Mouse (Mus musculus) hindbrain, embryonic 15.5 days (tissue): ENCODE measurements around the gene Olfr1278. TPM values are rescaled to one million over a fixed set of nuclear protein-coding genes. Genes with fewer than 3 reads are reported as not detected.
"Not testable (repeated sequence)": the region's sequence is repeated elsewhere in the genome, so short reads cannot be mapped to it uniquely, and the experiment has no call there.

ENCODE experiments used
- ATAC-seq: fragments of 200-750 bp; cut with Nextera tagmentation; 2 replicates; pipeline ENCODE4 v1.8.0; 2017; ENCODE audit warnings: low read depth, moderate number of reproducible peaks, moderate TSS enrichment; ENCODE audit not compliant: low FRiP score
- H3K27ac ChIP-seq: fragments of 300-500 bp; sonication (generic); replicated peaks from 2 replicates; pipeline ENCODE4 v1.5.1; 2015; ENCODE audit warnings: mild to moderate bottlenecking, inconsistent platforms
- H3K27me3 ChIP-seq: fragments of 300-500 bp; sonication (generic); 2 replicates; pipeline ENCODE4 v1.6.1; 2015; ENCODE audit warnings: control low read depth, inconsistent platforms
- H3K36me3 ChIP-seq: fragments of 300-500 bp; sonication (generic); 2 replicates; pipeline ENCODE4 v1.6.1; 2015; ENCODE audit warnings: control low read depth, inconsistent platforms
- H3K4me1 ChIP-seq: fragments of 300-500 bp; sonication (generic); replicated peaks from 2 replicates; pipeline ENCODE4 v1.6.1; 2015; ENCODE audit warnings: control low read depth, inconsistent platforms
- H3K4me2 ChIP-seq: fragments of 300-500 bp; sonication (generic); 2 replicates; pipeline ENCODE4 v1.6.1; 2015; ENCODE audit warnings: moderate library complexity, mild to moderate bottlenecking, inconsistent platforms
- H3K4me3 ChIP-seq: fragments of 300-500 bp; sonication (generic); 2 replicates; pipeline ENCODE4 v1.5.1; 2015; ENCODE audit warnings: mild to moderate bottlenecking, inconsistent platforms
- H3K9ac ChIP-seq: fragments of 300-500 bp; sonication (generic); 2 replicates; pipeline ENCODE4 v1.6.1; 2015; ENCODE audit warnings: inconsistent platforms
- H3K9me3 ChIP-seq: fragments of 300-500 bp; sonication (generic); 2 replicates; pipeline ENCODE4 v1.6.1; 2016; ENCODE audit warnings: control low read depth, inconsistent platforms
- WGBS: fragments of 180-500 bp; shearing (Covaris S2); methylation state at CpG from one replicate; pipeline ENCODE4 v1.1.7; 2015; 5-methylcytosine and 5-hydroxymethylcytosine counted together
- polyA plus RNA-seq: library from polyadenylated mRNA; unstranded; fragments of >200 nt; fragmentation: Nextera tagmentation; extraction: Ambion mirVana; gene quantifications from 2 replicates; pipeline ENCODE4 v1.2.1, GENCODE M21; 2015

The Olfr1278 gene
- polyA plus RNA-seq, result not detected in 2 replicates

DNA sequence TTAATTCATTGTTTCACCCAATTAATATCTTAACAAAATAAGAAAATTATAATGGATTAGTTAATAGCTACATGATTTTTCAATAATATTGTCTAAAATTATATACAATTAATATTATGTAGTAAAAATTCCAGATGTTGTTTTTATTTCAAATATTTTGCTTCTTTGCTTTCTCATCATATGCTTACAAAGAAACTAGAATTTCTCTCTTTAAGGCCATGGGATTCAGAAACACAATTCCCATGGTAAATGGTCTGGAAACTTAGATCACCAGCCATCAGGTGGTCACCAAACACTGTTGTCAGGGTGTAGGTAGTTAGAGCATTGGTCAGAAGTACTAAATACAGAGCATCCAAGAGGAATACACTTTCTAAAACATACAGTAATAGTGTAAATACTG, at the start of gene Olfr1278:
Gene Olfr1278, plus strand, starts transcription at position 301 of the 400 bp plus-strand sequence.
- H3K27ac ChIP-seq, result no peak within 1 kb of the TSS
- H3K9me3 ChIP-seq, result no peaks in the 10 kb centered on the region
- no peaks in the 10 kb centered on the region for H3K27me3 ChIP-seq
- no peak within 1 kb of the TSS for H3K9ac ChIP-seq
- no peak for ATAC-seq
- no peak within 1 kb of the TSS for H3K4me2 ChIP-seq
- H3K4me3 ChIP-seq, result no peak within 1 kb of the TSS
- no peaks in the 10 kb centered on the region for H3K4me1 ChIP-seq
- no peaks in the 10 kb centered on the region for H3K36me3 ChIP-seq

GRCm38 (mm10) chr2:111254216-111254615, 35.7 kb upstream of the Olfr1278 start, which contains the start of gene Olfr1276:
Gene Olfr1276, plus strand, starts transcription at chr2:111254516.
- Histone ChIP-seq H3K4me1 (no peaks in the 10 kb centered on the region), H3K27ac (no peak within 1 kb of the TSS), H3K36me3 (no peaks in the 10 kb centered on the region), H3K9me3 (no peaks in the 10 kb centered on the region), H3K9ac (no peak within 1 kb of the TSS), H3K27me3 (no peaks in the 10 kb centered on the region), H3K4me2 (no peak within 1 kb of the TSS), H3K4me3 (no peak within 1 kb of the TSS)
- ATAC-seq, result no peak

DNA sequence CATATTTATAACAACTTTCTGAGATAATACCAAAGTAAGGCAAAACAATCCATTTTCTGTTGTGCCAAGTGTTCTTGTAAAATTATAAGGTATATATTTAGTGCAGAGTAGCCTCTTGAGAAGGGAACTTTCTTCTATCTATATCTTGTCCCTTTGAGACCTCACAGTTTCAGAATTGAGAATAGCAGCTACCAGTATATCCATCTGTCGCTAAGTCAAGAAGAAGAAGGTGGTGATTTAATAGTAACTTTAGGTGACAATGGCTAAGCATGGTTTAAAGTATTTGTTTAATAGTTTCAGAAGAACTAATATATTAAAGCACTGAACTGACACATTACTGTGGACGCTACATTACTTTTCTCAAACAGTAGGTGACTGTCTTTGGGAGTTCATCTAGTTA, 15.9 kb upstream of the Olfr1278 start, which contains the start of gene Olfr1277:
Gene Olfr1277, minus strand, starts transcription at position 101 of the 400 bp plus-strand sequence.
- ATAC-seq, result no peak
- Histone ChIP-seq H3K4me3 (no peak within 1 kb of the TSS), H3K4me1 (no peaks in the 10 kb centered on the region), H3K9me3 (no peaks in the 10 kb centered on the region), H3K27ac (no peak within 1 kb of the TSS), H3K36me3 (no peaks in the 10 kb centered on the region), H3K27me3 (no peaks in the 10 kb centered on the region), H3K4me2 (no peak within 1 kb of the TSS), H3K9ac (no peak within 1 kb of the TSS)
- WGBS, result 88% methylated on average over 2 of the region's 2 CpGs

DNA sequence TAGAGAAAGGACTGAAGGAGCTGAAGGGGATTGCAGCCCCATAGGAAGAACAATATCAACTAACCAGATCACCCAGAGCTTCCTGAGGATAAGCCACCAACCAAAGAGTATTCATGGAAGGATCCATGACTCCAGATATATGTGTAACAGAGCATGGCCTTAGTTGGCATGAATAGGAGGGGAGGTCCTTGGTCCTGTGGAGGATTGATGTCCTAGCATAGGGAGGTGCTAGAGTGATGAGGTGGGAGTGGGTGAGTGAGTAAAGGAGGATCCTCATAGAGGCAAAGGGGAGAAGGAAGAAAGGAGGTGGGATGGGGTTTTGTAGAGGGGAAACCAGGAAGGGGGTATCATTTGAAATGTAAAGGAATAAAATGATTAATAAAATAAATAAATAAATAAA, 8.6 kb downstream of the Olfr1278 start:
- Histone ChIP-seq H3K27me3 (no peaks in the 10 kb centered on the region), H3K4me1 (no peaks in the 10 kb centered on the region), H3K9ac (no peak overlapping the region), H3K27ac (no peak overlapping the region), H3K4me2 (no peak overlapping the region), H3K4me3 (no peak overlapping the region), H3K9me3 (no peaks in the 10 kb centered on the region), H3K36me3 (no peaks in the 10 kb centered on the region)
- no peak for ATAC-seq

GRCm38 (mm10) chr2:111300374-111300773, 10.4 kb downstream of the Olfr1278 start, which contains the start of gene Olfr1279:
Gene Olfr1279, plus strand, starts transcription at chr2:111300635.
- H3K27me3 ChIP-seq, result no peaks in the 10 kb centered on the region
- no peak for ATAC-seq

GRCm38 (mm10) chr2:111313717-111314116, 23.8 kb downstream of the Olfr1278 start, which contains the start of gene Olfr1280:
Gene Olfr1280, plus strand, starts transcription at chr2:111314017.
- no peak within 1 kb of the TSS for H3K4me2 ChIP-seq
- no peak for ATAC-seq
- H3K27me3 ChIP-seq, result no peaks in the 10 kb centered on the region
- no peak within 1 kb of the TSS for H3K4me3 ChIP-seq
- H3K4me1 ChIP-seq, result no peaks in the 10 kb centered on the region
- H3K9ac ChIP-seq, result no peak within 1 kb of the TSS
- H3K27ac ChIP-seq, result no peak within 1 kb of the TSS
- no peaks in the 10 kb centered on the region for H3K9me3 ChIP-seq
- no peaks in the 10 kb centered on the region for H3K36me3 ChIP-seq

More at GRCm38 (mm10) chr2:111300374-111300773, 10.4 kb downstream of the Olfr1278 start, which contains the start of gene Olfr1279:
- Histone ChIP-seq H3K4me3 (no peak within 1 kb of the TSS), H3K27ac (no peak within 1 kb of the TSS), H3K4me2 (no peak within 1 kb of the TSS), H3K9ac (no peak within 1 kb of the TSS), H3K4me1 (no peaks in the 10 kb centered on the region), H3K36me3 (no peaks in the 10 kb centered on the region), H3K9me3 (no peaks in the 10 kb centered on the region)

GRCm38 (mm10) chr2:111326220-111326619, 36.3 kb downstream of the Olfr1278 start, which contains the start of gene Olfr1281:
Gene Olfr1281, plus strand, starts transcription at chr2:111326520.
- no peak for ATAC-seq
- H3K27me3 ChIP-seq, result no peaks in the 10 kb centered on the region
- H3K4me3 ChIP-seq, result no peak within 1 kb of the TSS
- H3K27ac ChIP-seq, result no peak within 1 kb of the TSS
- 83% methylated on average over 2 of the region's 2 CpGs for WGBS
- H3K4me2 ChIP-seq, result no peak within 1 kb of the TSS
- no peak within 1 kb of the TSS for H3K9ac ChIP-seq
- no peaks in the 10 kb centered on the region for H3K36me3 ChIP-seq
- no peaks in the 10 kb centered on the region for H3K9me3 ChIP-seq
- no peaks in the 10 kb centered on the region for H3K4me1 ChIP-seq

DNA sequence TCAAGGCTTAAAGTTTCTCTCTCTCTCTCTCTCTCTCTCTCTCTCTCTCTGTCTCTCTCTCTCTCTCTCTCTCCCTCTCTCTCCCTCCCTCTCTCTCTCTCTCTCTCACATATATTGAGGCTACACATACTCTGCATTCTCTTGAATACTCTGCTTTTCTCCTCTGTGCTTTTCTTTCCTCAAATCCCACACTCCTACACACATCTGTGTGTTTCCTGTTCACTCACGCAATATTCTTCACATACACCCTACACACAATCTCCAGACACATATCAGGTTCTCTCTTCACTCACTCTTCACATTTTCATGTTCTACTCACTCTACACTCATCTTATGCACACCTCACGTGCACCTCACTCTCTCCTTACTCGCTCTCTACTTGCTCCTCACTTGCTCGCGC, 43.8 kb downstream of the Olfr1278 start:
- WGBS, result 93% methylated on average over 5 of the region's 5 CpGs

GRCm38 (mm10) chr2:111335976-111336375, 46.0 kb downstream of the Olfr1278 start, which contains the start of gene Olfr1282:
Gene Olfr1282, minus strand, starts transcription at chr2:111336076.
- H3K9me3 ChIP-seq, result no peaks in the 10 kb centered on the region
- ATAC-seq, result no peak
- WGBS, result 83% methylated on average over 2 of the region's 2 CpGs
- H3K36me3 ChIP-seq, result no peaks in the 10 kb centered on the region
- H3K4me3 ChIP-seq, result no peak within 1 kb of the TSS
- no peak within 1 kb of the TSS for H3K9ac ChIP-seq
- no peak within 1 kb of the TSS for H3K27ac ChIP-seq
- no peak within 1 kb of the TSS for H3K4me2 ChIP-seq
- no peaks in the 10 kb centered on the region for H3K4me1 ChIP-seq
- no peaks in the 10 kb centered on the region for H3K27me3 ChIP-seq

More for the DNA sequence above, 43.8 kb downstream of the Olfr1278 start:
- H3K27ac ChIP-seq, H3K9me3 ChIP-seq, H3K9ac ChIP-seq, ATAC-seq, H3K4me3 ChIP-seq, H3K4me1 ChIP-seq, H3K4me2 ChIP-seq, H3K27me3 ChIP-seq, H3K36me3 ChIP-seq: not testable (repeated sequence)

Other genes with a start within 250 kb of the Olfr1278 start
- not detected in 2 replicates for gene Gm13941, start 184.2 kb upstream of the Olfr1278 start, polyA plus RNA-seq
- not detected in 2 replicates for gene Gm15130, start 137.2 kb upstream of the Olfr1278 start, polyA plus RNA-seq
- gene 4930430A15Rik, start 60.5 kb upstream of the Olfr1278 start, polyA plus RNA-seq, result not detected in 2 replicates
- not detected in 2 replicates for gene Olfr1275, start 54.9 kb upstream of the Olfr1278 start, polyA plus RNA-seq
- not detected in 2 replicates for gene Olfr1276, start 35.6 kb upstream of the Olfr1278 start, polyA plus RNA-seq
- not detected in 2 replicates for gene Olfr1277, start 16.0 kb upstream of the Olfr1278 start, polyA plus RNA-seq
- not detected in 2 replicates for gene Olfr1279, start 10.5 kb downstream of the Olfr1278 start, polyA plus RNA-seq
- not detected in 2 replicates for gene Olfr1280, start 23.9 kb downstream of the Olfr1278 start, polyA plus RNA-seq
- not detected in 2 replicates for gene Olfr1281, start 36.4 kb downstream of the Olfr1278 start, polyA plus RNA-seq
- gene Olfr1282, start 45.9 kb downstream of the Olfr1278 start, polyA plus RNA-seq, result not detected in 2 replicates
- gene Olfr1283, start 76.7 kb downstream of the Olfr1278 start, polyA plus RNA-seq, result not detected in 2 replicates
- not detected in 2 replicates for gene Olfr1284, start 85.4 kb downstream of the Olfr1278 start, polyA plus RNA-seq
- not detected in 2 replicates for gene Olfr1286, start 133.0 kb downstream of the Olfr1278 start, polyA plus RNA-seq
- gene Olfr1287, start 159.0 kb downstream of the Olfr1278 start, polyA plus RNA-seq, result not detected in 2 replicates
- gene Olfr1288, start 184.0 kb downstream of the Olfr1278 start, polyA plus RNA-seq, result not detected in 2 replicates
- gene Olfr1289, start 190.7 kb downstream of the Olfr1278 start, polyA plus RNA-seq, result not detected in 2 replicates
- gene Olfr1290, start 203.7 kb downstream of the Olfr1278 start, polyA plus RNA-seq, result not detected in 2 replicates
- gene Olfr1291-ps1, start 207.0 kb downstream of the Olfr1278 start, polyA plus RNA-seq, result not detected in 2 replicates
- not detected in 2 replicates for gene Olfr1293-ps, start 235.1 kb downstream of the Olfr1278 start, polyA plus RNA-seq